Mouse (Mus musculus) retina, postnatal 1 day (tissue): ENCODE results near the gene Olfr1188.
"Not testable (repeated sequence)": the region's sequence is repeated elsewhere in the genome, so short reads cannot be mapped to it uniquely, and the experiment has no call there.

Experiments used
- DNase-seq: peaks from one replicate; pipeline ENCODE4 v3.0.0-alpha.2; 2012

Olfr1188 gene

DNA sequence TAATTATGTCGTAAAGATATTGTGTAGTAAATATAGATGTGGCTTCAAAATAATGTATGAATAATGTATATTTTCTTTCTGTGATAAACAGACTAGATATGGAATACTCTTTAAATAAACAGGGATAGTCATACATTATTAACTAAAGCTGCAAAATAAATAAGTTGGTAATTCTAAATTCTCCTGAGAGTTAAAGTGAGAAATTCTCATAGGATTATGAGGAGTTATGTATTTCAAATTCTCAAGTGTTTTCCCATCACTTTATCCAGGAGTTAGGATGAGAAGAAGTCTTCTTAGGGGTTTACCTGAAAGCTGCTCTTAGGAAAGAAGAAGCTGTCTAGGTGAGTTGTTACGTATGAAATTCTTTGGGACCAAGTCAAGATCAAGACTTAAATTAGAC lies at the start of gene Olfr1188:
Gene Olfr1188, plus strand, starts transcription at position 301 of the 400 bp plus-strand sequence.
- DNase-seq: no peak

- no peak for DNase-seq
Measured at GRCm38 (mm10) chr2:88518251-88518650, 38.5 kb upstream of the Olfr1188 start, which contains the start of gene Olfr1186. TSS of gene Olfr1186 (plus strand) at chr2:88518551.

DNA sequence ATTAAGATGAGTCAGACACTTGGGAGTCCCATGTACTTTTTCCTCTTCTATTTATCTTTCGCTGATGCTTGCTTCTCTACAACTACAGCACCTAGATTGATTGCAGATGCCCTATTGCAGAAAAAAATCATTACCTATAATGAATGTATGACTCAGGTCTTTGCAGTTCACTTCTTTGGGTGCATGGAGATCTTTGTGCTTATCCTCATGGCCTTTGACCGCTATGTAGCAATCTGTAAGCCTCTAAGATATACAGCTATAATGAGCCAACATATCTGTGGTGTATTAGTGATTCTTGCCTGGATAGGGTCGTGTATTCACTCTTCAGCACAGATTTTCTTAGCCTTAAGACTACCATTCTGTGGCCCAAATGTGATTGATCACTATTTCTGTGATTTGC lies 31.0 kb upstream of the Olfr1188 start:
- no peak for DNase-seq

GRCm38 (mm10) chr2:88572696-88573095 lies 16.0 kb downstream of the Olfr1188 start:
- not testable (repeated sequence) for DNase-seq

DNA sequence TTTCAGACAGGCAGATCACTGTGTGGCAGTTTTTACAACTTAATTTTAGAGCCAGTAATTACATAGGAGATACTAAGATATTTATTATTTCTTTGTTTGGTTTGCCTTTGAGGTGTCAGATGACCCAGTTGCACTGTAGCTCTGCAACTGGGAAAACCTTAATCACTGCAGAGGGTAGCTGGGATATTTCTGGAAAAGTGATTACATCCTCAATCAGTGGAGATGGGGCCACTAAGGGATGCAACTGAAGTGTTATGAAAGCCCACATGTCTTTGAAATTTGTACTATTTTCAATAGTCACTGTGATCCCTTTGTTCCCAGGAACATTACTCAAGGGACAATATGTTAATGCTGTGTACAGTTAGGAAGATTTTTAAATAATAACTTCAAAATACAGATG lies 29.4 kb downstream of the Olfr1188 start, which contains the start of gene Olfr1189:
Gene Olfr1189, plus strand, starts transcription at position 301 of the 400 bp plus-strand sequence.
- DNase-seq: no peak
